Mouse (Mus musculus) kidney, embryonic 14.5 days (tissue): ENCODE measurements around the gene Cirbp. TPM values are rescaled to one million over a fixed set of nuclear protein-coding genes. Genes with fewer than 3 reads are reported as not detected.
A peak's percentile ranks its signal among the peaks of the same experiment; 100 is the strongest.

Experiments
- ATAC-seq: fragments of 200-750 bp; cut with Nextera tagmentation; 2 replicates; pipeline ENCODE4 v1.8.0; 2017; ENCODE audit warnings: moderate number of reproducible peaks, mild to moderate bottlenecking, moderate TSS enrichment, moderate library complexity; ENCODE audit not compliant: low FRiP score, low TSS enrichment
- H3K27ac ChIP-seq: fragments of 300-500 bp; sonication (generic); 2 replicates; pipeline ENCODE4 v1.5.1; 2014; ENCODE audit warnings: low read depth, mild to moderate bottlenecking, low read length, moderate library complexity, mixed read lengths
- H3K27me3 ChIP-seq: fragments of 300-500 bp; sonication (generic); 2 replicates; pipeline ENCODE4 v1.6.1; 2014; ENCODE audit warnings: mild to moderate bottlenecking, low read length; ENCODE audit not compliant: control insufficient read depth, insufficient read depth
- H3K36me3 ChIP-seq: fragments of 300-500 bp; sonication (generic); 2 replicates; pipeline ENCODE4 v1.6.1; 2014; ENCODE audit warnings: low read length, mixed read lengths; ENCODE audit not compliant: control insufficient read depth, insufficient read depth
- H3K4me1 ChIP-seq: fragments of 300-500 bp; sonication (generic); 2 replicates; pipeline ENCODE4 v1.6.1; 2014; ENCODE audit warnings: low read length, mixed read lengths; ENCODE audit not compliant: control insufficient read depth, insufficient read depth
- H3K4me2 ChIP-seq: fragments of 300-500 bp; sonication (generic); replicated peaks from 2 replicates; pipeline ENCODE4 v1.6.1; 2014; ENCODE audit warnings: low read depth, mild to moderate bottlenecking, low read length
- H3K4me3 ChIP-seq: fragments of 300-500 bp; sonication (generic); 2 replicates; pipeline ENCODE4 v1.5.1; 2014; ENCODE audit warnings: mild to moderate bottlenecking, low read length
- H3K9ac ChIP-seq: fragments of 300-500 bp; sonication (generic); 2 replicates; pipeline ENCODE4 v1.6.1; 2014; ENCODE audit warnings: low read depth, mild to moderate bottlenecking, low read length, moderate library complexity
- H3K9me3 ChIP-seq: fragments of 300-500 bp; sonication (generic); 2 replicates; pipeline ENCODE4 v1.6.1; 2016; ENCODE audit warnings: low read length; ENCODE audit not compliant: control insufficient read depth
- WGBS: fragments of 180-500 bp; shearing (Covaris S2); extraction: QIAGEN DNeasy Blood & Tissue Kit; methylation state at CpG from one replicate; pipeline ENCODE4 v1.1.7; 2014; 5-methylcytosine and 5-hydroxymethylcytosine counted together
- polyA plus RNA-seq: library from polyadenylated mRNA; unstranded; fragments of >200 nt; fragmentation: Nextera tagmentation; extraction: Ambion mirVana; gene quantifications from 2 replicates; pipeline ENCODE4 v1.2.1, GENCODE M21; 2014

The Cirbp gene
- polyA plus RNA-seq, 1 experiment from 2014 or later, result 80.0 TPM

GRCm38 (mm10) chr10:80152071-80152872, 13.5 kb upstream of the Cirbp start:
- H3K27ac ChIP-seq, result peak overlapping the region; percentile 99
- H3K4me1 ChIP-seq, result peaks cover 55% of the 10 kb centered on the region
- WGBS, result 1% methylated on average over 15 of the region's 15 CpGs
- H3K9me3 ChIP-seq, result no peaks in the 10 kb centered on the region
- H3K36me3 ChIP-seq, result peaks cover 61% of the 10 kb centered on the region
- peak overlapping the region; percentile 97 for H3K4me3 ChIP-seq
- H3K27me3 ChIP-seq, result no peaks in the 10 kb centered on the region
- H3K9ac ChIP-seq, result peak overlapping the region; percentile 99
- H3K4me2 ChIP-seq, result peak overlapping the region; percentile 87
- no peak for ATAC-seq

- no peaks in the 10 kb centered on the region for H3K9me3 ChIP-seq
- no peak for ATAC-seq
- no peaks in the 10 kb centered on the region for H3K27me3 ChIP-seq
- peaks cover 66% of the 10 kb centered on the region for H3K36me3 ChIP-seq
- 17% methylated on average over 3 of the region's 3 CpGs for WGBS
- peak overlapping the region; percentile 87 for H3K4me2 ChIP-seq
- H3K27ac ChIP-seq, result peak overlapping the region; percentile 99
- H3K9ac ChIP-seq, result peak overlapping the region; percentile 99; the same call in 1 of the 2 replicates
- H3K4me3 ChIP-seq, result peak overlapping the region; percentile 97
- H3K4me1 ChIP-seq, result peaks cover 56% of the 10 kb centered on the region
Observed at GRCm38 (mm10) chr10:80152873-80153260, 12.9 kb upstream of the Cirbp start.

GRCm38 (mm10) chr10:80153713-80154112, 12.1 kb upstream of the Cirbp start:
- H3K4me3 ChIP-seq, result peak overlapping the region; percentile 97; the same call in 1 of the 2 replicates
- peak overlapping the region; percentile 87 for H3K4me2 ChIP-seq
- no peak for ATAC-seq
- 71% methylated on average over 19 of the region's 19 CpGs for WGBS
- H3K9ac ChIP-seq, result peak overlapping the region; percentile 99; the same call in 1 of the 2 replicates
- H3K9me3 ChIP-seq, result no peaks in the 10 kb centered on the region
- H3K27ac ChIP-seq, result peak overlapping the region; percentile 99; the same call in 1 of the 2 replicates
- peaks cover 66% of the 10 kb centered on the region for H3K36me3 ChIP-seq
- peaks cover 64% of the 10 kb centered on the region for H3K4me1 ChIP-seq
- H3K27me3 ChIP-seq, result no peaks in the 10 kb centered on the region

- peaks cover 71% of the 10 kb centered on the region for H3K4me1 ChIP-seq
- H3K9me3 ChIP-seq, result no peaks in the 10 kb centered on the region
- 82% methylated on average over 7 of the region's 7 CpGs for WGBS
- H3K27ac ChIP-seq, result no peak overlapping the region
- no peak overlapping the region for H3K4me2 ChIP-seq
- ATAC-seq, result no peak
- H3K27me3 ChIP-seq, result no peaks in the 10 kb centered on the region
- peaks cover 66% of the 10 kb centered on the region for H3K36me3 ChIP-seq
- no peak overlapping the region for H3K9ac ChIP-seq
- H3K4me3 ChIP-seq, result 0 out of 2 replicates have a peak overlapping the region, but pooled peaks have one; percentile 2
Observed at GRCm38 (mm10) chr10:80154384-80154783, 11.4 kb upstream of the Cirbp start.

GRCm38 (mm10) chr10:80155277-80155676, 10.5 kb upstream of the Cirbp start:
- Histone ChIP-seq H3K4me2 (no peak overlapping the region), H3K27me3 (no peaks in the 10 kb centered on the region), H3K27ac (0 out of 2 replicates have a peak overlapping the region, but pooled peaks have one; percentile 12), H3K36me3 (peaks cover 66% of the 10 kb centered on the region), H3K4me1 (peaks cover 73% of the 10 kb centered on the region), H3K9ac (peak overlapping the region; percentile 20; the same call in 1 of the 2 replicates), H3K4me3 (no peak overlapping the region), H3K9me3 (no peaks in the 10 kb centered on the region)
- 37% methylated on average over 1 of the region's 1 CpGs for WGBS
- ATAC-seq, result no peak

- peak overlapping the region; percentile 23; the same call in 1 of the 2 replicates for H3K9ac ChIP-seq
- ATAC-seq, result no peak
- peaks cover 65% of the 10 kb centered on the region for H3K36me3 ChIP-seq
- no peak overlapping the region for H3K4me2 ChIP-seq
- H3K27ac ChIP-seq, result peak overlapping the region; percentile 37; the same call in 1 of the 2 replicates
- H3K27me3 ChIP-seq, result no peaks in the 10 kb centered on the region
- no peak overlapping the region for H3K4me3 ChIP-seq
- 81% methylated on average over 29 of the region's 29 CpGs for WGBS
- H3K4me1 ChIP-seq, result peaks cover 82% of the 10 kb centered on the region
- H3K9me3 ChIP-seq, result no peaks in the 10 kb centered on the region
Observed at GRCm38 (mm10) chr10:80156002-80156751, 9.6 kb upstream of the Cirbp start.

- peaks cover 60% of the 10 kb centered on the region for H3K36me3 ChIP-seq
- peak overlapping the region; percentile 23; the same call in 1 of the 2 replicates for H3K9ac ChIP-seq
Observed at GRCm38 (mm10) chr10:80156752-80157053, 9.1 kb upstream of the Cirbp start.

GRCm38 (mm10) chr10:80157141-80157929, 8.4 kb upstream of the Cirbp start:
- Histone ChIP-seq H3K27me3 (no peaks in the 10 kb centered on the region), H3K4me1 (peaks cover 91% of the 10 kb centered on the region), H3K4me2 (peak overlapping the region; percentile 21; the same call in 1 of the 2 replicates), H3K9ac (peak overlapping the region; percentile 8; the same call in 1 of the 2 replicates), H3K9me3 (no peaks in the 10 kb centered on the region), H3K27ac (peak overlapping the region; percentile 99; the same call in 1 of the 2 replicates), H3K4me3 (no peak overlapping the region), H3K36me3 (peaks cover 53% of the 10 kb centered on the region)
- no peak for ATAC-seq
- WGBS, result 55% methylated on average over 15 of the region's 15 CpGs

More at GRCm38 (mm10) chr10:80156752-80157053, 9.1 kb upstream of the Cirbp start:
- H3K4me2 ChIP-seq, result no peak overlapping the region
- no peaks in the 10 kb centered on the region for H3K9me3 ChIP-seq
- ATAC-seq, result no peak
- peaks cover 88% of the 10 kb centered on the region for H3K4me1 ChIP-seq
- H3K27ac ChIP-seq, result peak overlapping the region; percentile 99; the same call in 1 of the 2 replicates
- no peak overlapping the region for H3K4me3 ChIP-seq
- WGBS, result 49% methylated on average over 7 of the region's 7 CpGs
- H3K27me3 ChIP-seq, result no peaks in the 10 kb centered on the region
